Mouse (Mus musculus) mature B cell (primary cell): ENCODE measurements around the gene Il2ra.
"Not testable (repeated sequence)": the region's sequence is repeated elsewhere in the genome, so short reads cannot be mapped to it uniquely, and the experiment has no call there.

Source experiments
- in situ Hi-C: fragments of 300-500 bp; cut with MboI; formaldehyde crosslinking; loops from 2 replicates; pipeline ENCODE4 v1.14.3; 2019

Il2ra gene

DNA sequence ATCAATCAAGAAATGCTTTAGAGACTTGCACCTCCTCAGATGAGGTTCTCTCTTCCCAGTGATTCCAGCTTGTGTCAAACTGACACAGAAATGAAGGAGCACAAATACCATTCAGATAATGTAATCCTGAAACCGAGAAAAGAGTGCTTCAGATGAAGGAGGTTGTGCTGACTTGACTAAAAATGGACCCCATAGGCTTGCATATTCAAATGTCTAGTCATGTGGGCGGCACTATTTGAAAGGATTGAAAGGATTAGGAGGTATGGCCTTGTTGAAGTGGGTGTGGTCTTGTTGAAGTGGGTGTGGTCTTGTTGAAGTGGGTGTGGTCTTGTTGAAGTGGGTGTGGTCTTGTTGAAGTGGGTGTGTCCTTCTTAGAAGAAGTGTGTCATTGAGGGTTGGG, 57.3 kb downstream of the Il2ra start:
- in situ Hi-C loops = loop anchor here (25.0 kb wide), 1 partner anchor 363 kb away; no protein-coding TSS in a partner anchor

- in situ Hi-C loops = no loop called here
Observed at GRCm38 (mm10) chr2:11705201-11706025, 62.8 kb downstream of the Il2ra start, which contains the start of gene Il15ra. TSS of gene Il15ra (plus strand) at chr2:11705290.

DNA sequence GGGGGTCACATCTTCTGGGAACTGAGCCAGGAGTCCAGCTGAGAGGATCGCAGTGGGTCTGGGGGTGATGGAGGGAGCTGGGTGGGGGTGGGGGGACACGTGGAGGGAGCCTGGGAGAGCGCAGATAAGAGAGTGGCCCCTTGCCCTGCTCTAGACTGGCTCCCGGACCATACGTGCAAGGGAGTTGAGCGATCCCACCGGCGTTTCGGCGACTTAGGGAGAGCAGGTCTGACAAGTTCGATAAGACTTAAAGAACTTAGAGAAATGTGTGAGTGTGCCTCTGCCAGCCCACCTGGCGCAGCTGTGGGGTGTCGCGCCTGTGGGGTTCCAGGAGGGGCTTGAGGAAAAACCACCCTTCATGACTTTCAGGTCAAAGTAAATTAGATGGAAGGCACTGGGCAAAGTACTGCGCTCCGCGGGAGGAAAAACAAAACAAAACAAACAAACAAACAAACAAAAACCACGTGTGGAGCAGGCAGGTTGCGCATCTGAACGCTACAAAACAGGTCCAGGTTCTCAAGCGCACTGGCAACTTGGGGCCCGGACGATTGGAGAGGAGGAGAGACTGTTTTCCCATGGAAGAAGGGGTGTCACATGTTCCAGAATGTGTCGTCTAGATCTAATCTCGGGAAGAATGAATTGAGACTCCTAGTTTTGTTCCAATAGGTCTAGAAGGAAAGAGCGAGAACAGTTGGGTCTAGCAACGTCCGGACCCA, 63.6 kb downstream of the Il2ra start:
- in situ Hi-C loops = no loop called here

GRCm38 (mm10) chr2:11706746-11707065, 64.1 kb downstream of the Il2ra start:
- in situ Hi-C loops = no loop called here

GRCm38 (mm10) chr2:11708538-11708937, 65.9 kb downstream of the Il2ra start:
- in situ Hi-C loops = no loop called here

DNA sequence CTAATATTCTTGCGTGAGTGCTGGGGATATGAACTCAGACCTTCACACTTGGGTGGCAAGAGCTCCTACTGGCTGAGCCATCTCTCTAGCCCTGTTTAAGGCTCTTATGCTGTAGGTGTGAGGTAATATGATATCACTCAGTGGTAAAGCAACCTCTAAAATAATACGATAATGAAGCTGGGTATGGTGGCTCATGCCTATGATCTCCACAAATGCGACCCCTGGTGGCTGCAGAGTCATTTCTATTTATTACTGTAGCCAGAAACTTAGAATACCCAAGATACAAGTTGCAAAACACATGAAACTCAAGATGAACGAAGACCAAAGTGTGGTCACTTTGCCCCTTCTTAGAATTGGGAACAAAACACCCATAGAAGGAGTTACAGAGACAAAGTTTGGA, 67.5 kb downstream of the Il2ra start:
- in situ Hi-C loops = not testable (repeated sequence)

DNA sequence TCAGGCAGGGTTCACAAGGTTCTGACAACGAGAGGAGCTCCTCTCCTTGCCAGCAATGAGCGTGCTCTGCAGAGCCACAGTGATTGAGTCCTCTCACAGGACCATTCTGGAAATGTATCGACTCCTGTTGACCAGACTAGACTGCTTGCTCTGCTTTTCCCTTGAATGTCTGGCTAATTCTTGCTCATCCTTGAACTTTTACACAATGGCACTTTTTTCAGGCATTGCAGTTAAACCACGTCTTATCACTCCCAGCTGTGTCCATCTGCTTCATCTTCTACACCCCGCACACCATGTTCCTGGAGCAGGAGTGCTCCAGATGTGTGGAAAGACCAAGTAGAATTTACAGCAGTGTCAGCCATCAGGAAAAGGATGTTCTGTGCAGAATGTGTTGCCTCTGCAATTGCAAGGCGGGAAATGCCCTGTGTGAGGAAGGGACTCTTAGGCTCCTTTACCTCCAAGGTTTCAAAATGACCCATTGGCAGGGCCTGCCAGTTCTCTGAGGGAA, 69.9 kb downstream of the Il2ra start:
- in situ Hi-C loops = no loop called here

- in situ Hi-C loops = no loop called here
Observed at GRCm38 (mm10) chr2:11713021-11713420, 70.4 kb downstream of the Il2ra start.

GRCm38 (mm10) chr2:11714535-11714934, 71.9 kb downstream of the Il2ra start:
- in situ Hi-C loops = no loop called here

GRCm38 (mm10) chr2:11718573-11718972, 76.0 kb downstream of the Il2ra start:
- in situ Hi-C loops = no loop called here

GRCm38 (mm10) chr2:11722564-11722963, 80.0 kb downstream of the Il2ra start:
- in situ Hi-C loops = no loop called here

GRCm38 (mm10) chr2:11727574-11727973, 85.0 kb downstream of the Il2ra start:
- in situ Hi-C loops = no loop called here

DNA sequence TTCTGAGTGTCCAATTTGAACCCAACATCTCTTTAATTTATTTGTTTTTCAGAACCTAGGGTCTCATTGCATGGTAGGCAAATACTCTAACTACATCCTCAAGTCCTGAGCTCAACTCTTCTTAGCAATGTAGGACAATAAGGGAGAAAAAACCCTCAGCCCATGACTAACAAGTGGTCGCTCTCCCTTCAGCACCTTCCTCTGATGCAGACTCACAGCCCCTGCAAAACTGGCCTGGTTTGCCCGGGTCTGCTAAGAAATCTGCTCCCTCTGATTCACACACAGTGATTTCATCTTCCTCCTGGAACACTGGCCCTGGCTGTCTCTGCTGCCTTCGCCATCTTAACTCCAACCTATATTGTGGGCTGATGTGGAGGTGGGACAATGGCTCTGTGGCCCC, 86.5 kb downstream of the Il2ra start:
- in situ Hi-C loops = no loop called here

DNA sequence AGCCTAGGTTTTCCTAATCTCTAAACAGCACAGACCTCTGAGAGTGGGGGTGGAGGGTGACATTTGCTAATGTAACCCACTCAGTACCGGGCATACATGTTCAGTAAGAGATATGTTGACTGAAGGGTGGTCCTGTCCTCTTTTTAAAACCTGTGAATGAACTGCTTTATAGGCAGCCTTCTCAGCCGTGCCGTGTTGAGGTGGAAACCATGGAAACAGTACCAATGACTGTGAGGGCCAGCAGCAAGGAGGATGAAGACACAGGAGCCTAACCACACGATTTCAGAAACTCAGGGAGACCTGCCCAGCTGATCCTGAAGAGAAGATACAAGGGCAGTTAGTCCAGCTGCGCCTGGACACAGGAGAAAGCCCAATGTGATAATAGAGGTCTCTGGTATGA, 90.4 kb downstream of the Il2ra start:
- in situ Hi-C loops = no loop called here

DNA sequence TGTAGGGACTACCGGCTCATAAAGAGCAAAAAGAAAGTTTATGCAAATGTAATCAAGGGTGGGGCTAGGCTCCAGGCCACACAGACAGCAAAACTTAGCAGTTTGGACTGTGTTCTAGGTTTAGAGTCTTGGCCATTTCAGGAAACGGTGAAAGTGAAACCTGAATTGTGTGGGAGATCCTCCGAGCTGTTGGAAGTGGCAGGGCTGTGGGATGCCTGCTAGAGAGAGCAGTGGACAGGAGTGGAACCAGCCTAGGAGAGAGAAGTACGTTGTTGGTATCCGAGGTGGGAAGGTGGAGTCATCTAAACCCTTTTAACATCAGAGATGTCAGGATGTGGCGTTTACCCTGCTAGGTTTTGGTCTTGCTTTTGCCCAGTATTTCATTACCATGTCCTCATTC, 93.2 kb downstream of the Il2ra start:
- in situ Hi-C loops = no loop called here

GRCm38 (mm10) chr2:11738794-11739193, 96.2 kb downstream of the Il2ra start:
- in situ Hi-C loops = no loop called here

GRCm38 (mm10) chr2:11739516-11740051, 97.0 kb downstream of the Il2ra start:
- in situ Hi-C loops = no loop called here
